Mouse (Mus musculus) C2C12 (cell line): Measurements from ENCODE around the gene Asxl1. TPM values are rescaled to one million over a fixed set of nuclear protein-coding genes. Genes with fewer than 3 reads are reported as not detected.
"Not testable (repeated sequence)": the region's sequence is repeated elsewhere in the genome, so short reads cannot be mapped to it uniquely, and the experiment has no call there.

Source experiments
- H3K27me3 ChIP-seq: one replicate; pipeline ENCODE4 v1.6.1; 2011; ENCODE audit not compliant: control insufficient read depth, insufficient read depth, insufficient read length
- H3K36me3 ChIP-seq: one replicate; pipeline ENCODE4 v1.6.1; 2011; ENCODE audit not compliant: control insufficient read depth, insufficient read depth
- H3K4me3 ChIP-seq: one replicate; pipeline ENCODE4 v1.5.1; 2011; ENCODE audit warnings: mild to moderate bottlenecking, control low read depth; ENCODE audit not compliant: poor library complexity, insufficient read depth, severe bottlenecking
- H3K79me2 ChIP-seq: one replicate; pipeline ENCODE4 v1.6.1; 2011; ENCODE audit not compliant: control insufficient read depth, insufficient read depth
- H3K79me3 ChIP-seq: one replicate; pipeline ENCODE4 v1.6.1; 2011; ENCODE audit warnings: low read depth, control low read depth
- H3ac ChIP-seq: one replicate; pipeline ENCODE3; 2011; ENCODE audit warnings: low read depth; ENCODE audit not compliant: control insufficient read depth, insufficient read length
- CEBPB ChIP-seq: IDR thresholded peaks from one replicate; pipeline ENCODE4 v1.6.1; 2011; ENCODE audit warnings: low read depth, mild to moderate bottlenecking, control low read depth, moderate library complexity
- CTCF ChIP-seq: IDR thresholded peaks from one replicate; pipeline ENCODE4 v1.5.1; 2011; ENCODE audit not compliant: control insufficient read depth, insufficient read depth, insufficient read length
- FOSL1 ChIP-seq: IDR thresholded peaks from one replicate; pipeline ENCODE4 v1.8.0; 2011; ENCODE audit warnings: mild to moderate bottlenecking, low read length; ENCODE audit not compliant: poor library complexity, insufficient read depth, severe bottlenecking
- MAX ChIP-seq: IDR thresholded peaks from one replicate; pipeline ENCODE4 v1.6.1; 2011; ENCODE audit warnings: mild to moderate bottlenecking, control low read depth
- MYOD1 ChIP-seq: IDR thresholded peaks from one replicate; pipeline ENCODE4 v1.6.1; 2011; ENCODE audit warnings: low read depth; ENCODE audit not compliant: control insufficient read depth, insufficient read length
- MYOG ChIP-seq: IDR thresholded peaks from one replicate; pipeline ENCODE4 v1.6.1; 2011; ENCODE audit not compliant: control insufficient read depth, insufficient read length; ENCODE audit errors: extremely low read depth
- USF1 ChIP-seq: IDR thresholded peaks from one replicate; pipeline ENCODE4 v1.6.1; 2011; ENCODE audit warnings: low read depth, mild to moderate bottlenecking, control low read depth, moderate library complexity
- polyA plus RNA-seq: library from polyadenylated mRNA; unstranded; fragments of >200 nt; fragmentation: generic; extraction: Trizol; gene quantifications from one replicate; pipeline ENCODE4 v1.2.1, GENCODE M21; 2012; ENCODE audit warnings: missing spikeins

The Asxl1 gene
- polyA plus RNA-seq, 1 experiment = 15.2 TPM

DNA sequence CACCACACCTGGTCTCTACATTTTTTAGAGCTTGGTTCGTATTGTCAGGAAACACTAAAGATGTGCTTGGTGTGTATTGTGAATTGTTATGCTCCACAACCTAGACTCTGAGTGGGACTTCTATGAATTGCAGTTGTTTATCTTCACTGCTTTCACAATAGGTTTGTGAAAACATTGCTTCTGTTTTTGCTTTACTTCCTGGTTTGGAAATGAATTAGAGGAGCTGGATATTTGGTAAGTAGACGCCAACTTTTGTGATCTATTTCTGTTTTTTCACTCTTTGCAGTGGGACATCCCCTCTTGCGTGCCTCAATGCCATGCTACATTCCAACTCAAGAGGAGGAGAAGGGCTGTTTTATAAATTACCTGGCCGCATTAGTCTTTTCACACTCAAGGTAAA lies 11.2 kb downstream of the Asxl1 start:
- no peak for TF ChIP-seq MYOD1
- TF ChIP-seq MAX = no peak
- TF ChIP-seq FOSL1 = no peak
- TF ChIP-seq CTCF = no peak
- no peak for TF ChIP-seq MYOG
- no peak for TF ChIP-seq USF1
- TF ChIP-seq CEBPB = no peak
- no peak overlapping the region for H3K4me3 ChIP-seq
- no peak overlapping the region for H3ac ChIP-seq

DNA sequence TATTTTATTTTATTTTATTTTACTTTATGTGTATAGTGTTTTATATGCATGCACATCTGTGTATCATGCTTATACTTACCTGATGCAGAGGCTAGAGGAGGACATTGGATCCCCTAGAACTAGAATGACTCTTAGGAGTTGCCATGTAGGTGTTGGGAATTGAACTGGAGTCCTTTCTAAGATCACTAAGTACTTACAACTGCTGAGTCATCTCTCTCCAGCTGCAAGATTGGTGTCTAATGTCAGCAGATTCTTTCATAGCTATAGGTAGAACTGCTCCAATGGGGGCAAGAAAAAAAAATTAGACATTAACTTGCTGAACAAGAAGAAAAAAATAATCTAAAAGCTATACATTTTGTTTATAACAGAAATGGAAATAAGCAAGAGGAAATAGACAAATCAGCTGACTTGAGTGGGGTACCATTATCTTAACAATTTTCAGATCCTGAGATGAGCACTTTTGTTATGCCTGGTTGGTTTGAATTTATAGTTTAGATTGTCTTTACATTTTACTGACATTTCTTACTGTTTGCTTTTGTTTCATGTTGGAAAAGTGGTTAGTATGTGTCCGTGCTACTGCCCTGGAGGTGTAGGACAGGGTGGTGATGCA lies 15.6 kb downstream of the Asxl1 start:
- no peak for TF ChIP-seq MAX
- TF ChIP-seq USF1 = no peak
- TF ChIP-seq MYOG = no peak
- peaks cover 87% of the 10 kb centered on the region for H3K36me3 ChIP-seq
- no peak overlapping the region for H3ac ChIP-seq

More for the DNA sequence above, 11.2 kb downstream of the Asxl1 start:
- H3K79me3 ChIP-seq = peaks cover 39% of the 10 kb centered on the region
- peaks cover 83% of the 10 kb centered on the region for H3K36me3 ChIP-seq
- no peaks in the 10 kb centered on the region for H3K27me3 ChIP-seq
- peaks cover 84% of the 10 kb centered on the region for H3K79me2 ChIP-seq

GRCm38 (mm10) chr2:153364531-153364930 lies 18.9 kb downstream of the Asxl1 start:
- H3K79me2 ChIP-seq = peaks cover 62% of the 10 kb centered on the region
- peaks cover 25% of the 10 kb centered on the region for H3K79me3 ChIP-seq
- peaks cover 89% of the 10 kb centered on the region for H3K36me3 ChIP-seq
- H3K27me3 ChIP-seq, H3K4me3 ChIP-seq, H3ac ChIP-seq: not testable (repeated sequence)

More for the DNA sequence above, 15.6 kb downstream of the Asxl1 start:
- H3K79me2 ChIP-seq = peaks cover 77% of the 10 kb centered on the region
- no peaks in the 10 kb centered on the region for H3K27me3 ChIP-seq
- no peak overlapping the region for H3K4me3 ChIP-seq
- peaks cover 35% of the 10 kb centered on the region for H3K79me3 ChIP-seq

DNA sequence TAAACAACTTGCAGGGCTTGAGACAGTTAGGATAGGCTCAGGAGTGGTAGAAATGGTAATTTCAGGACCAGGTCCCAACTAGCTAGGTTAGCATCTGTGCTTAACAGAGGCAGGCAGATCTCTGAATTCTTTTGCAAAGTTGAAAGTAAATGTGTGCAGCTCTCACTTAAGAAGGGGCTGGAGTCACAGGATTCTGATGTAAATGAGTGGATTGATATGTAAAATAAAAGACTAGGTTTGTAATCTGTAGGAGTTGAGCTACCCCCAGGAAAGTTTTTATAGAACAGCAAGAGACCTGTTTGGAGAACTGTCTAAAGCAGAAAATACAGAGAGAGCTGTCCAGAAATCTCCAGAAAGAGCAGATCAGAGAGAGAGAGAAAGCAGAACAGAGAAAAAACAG lies 25.2 kb downstream of the Asxl1 start:
- H3K79me2 ChIP-seq = peaks cover 72% of the 10 kb centered on the region
- peaks cover 71% of the 10 kb centered on the region for H3K36me3 ChIP-seq
- no peak overlapping the region for H3ac ChIP-seq
- no peaks in the 10 kb centered on the region for H3K27me3 ChIP-seq
- peaks cover 31% of the 10 kb centered on the region for H3K79me3 ChIP-seq
- no peak overlapping the region for H3K4me3 ChIP-seq
- TF ChIP-seq MAX (no peak), USF1 (no peak), FOSL1 (no peak), MYOG (no peak), MYOD1 (no peak), CEBPB (no peak), CTCF (no peak)

DNA sequence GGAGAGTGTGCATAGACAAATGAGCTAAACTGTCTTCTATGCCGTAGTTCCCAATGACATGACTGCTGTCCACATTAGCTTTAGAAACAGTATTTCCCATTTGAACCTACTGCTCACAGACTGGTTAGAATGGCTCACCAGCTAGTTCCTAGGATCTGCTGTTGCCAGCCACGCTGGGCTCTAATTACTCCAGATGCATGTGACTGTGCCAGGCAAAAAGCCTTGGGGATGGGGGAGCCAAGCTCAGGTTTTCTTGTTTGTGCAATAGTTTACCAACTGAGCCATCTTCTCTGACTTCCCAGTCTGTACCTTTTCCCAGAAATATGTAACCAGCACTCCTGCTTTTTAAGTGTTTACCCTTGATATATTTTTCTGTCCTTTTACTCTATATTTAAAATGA lies 29.8 kb downstream of the Asxl1 start:
- H3K36me3 ChIP-seq = peaks cover 62% of the 10 kb centered on the region
- TF ChIP-seq USF1 (no peak), MYOD1 (no peak), FOSL1 (no peak), CTCF (no peak), MAX (no peak), MYOG (no peak), CEBPB (no peak)
- peaks cover 63% of the 10 kb centered on the region for H3K79me3 ChIP-seq

GRCm38 (mm10) chr2:153380479-153380878 lies 34.9 kb downstream of the Asxl1 start:
- H3ac ChIP-seq = no peak overlapping the region
- H3K79me3 ChIP-seq = peaks cover 42% of the 10 kb centered on the region
- H3K79me2 ChIP-seq = peaks cover 82% of the 10 kb centered on the region
- H3K4me3 ChIP-seq = no peak overlapping the region
- TF ChIP-seq MYOD1 = no peak
- no peak for TF ChIP-seq FOSL1
- no peak for TF ChIP-seq MAX
- no peak for TF ChIP-seq USF1
- no peak for TF ChIP-seq MYOG
- TF ChIP-seq CTCF = no peak
- TF ChIP-seq CEBPB = no peak
- H3K36me3 ChIP-seq = peaks cover 77% of the 10 kb centered on the region
- no peaks in the 10 kb centered on the region for H3K27me3 ChIP-seq

More for the DNA sequence above, 29.8 kb downstream of the Asxl1 start:
- Histone ChIP-seq H3K79me2 (peaks cover 100% of the 10 kb centered on the region), H3ac (no peak overlapping the region), H3K27me3 (no peaks in the 10 kb centered on the region), H3K4me3 (no peak overlapping the region)
